Mouse (Mus musculus): ENCODE measurements around the gene Trim31.

Gene Trim31

GRCm38 (mm10) chr17:36897065-36897464 lies 853 bp upstream of the Trim31 start:
- no peak for DNase-seq

GRCm38 (mm10) chr17:36899376-36899775 lies 1.5 kb downstream of the Trim31 start:
- DNase-seq = no peak

- DNase-seq = no peak
Observed at GRCm38 (mm10) chr17:36900001-36900400, 2.1 kb downstream of the Trim31 start.

- DNase-seq = no peak
Observed at GRCm38 (mm10) chr17:36900691-36901090, 2.8 kb downstream of the Trim31 start.

- DNase-seq = no peak
Observed at GRCm38 (mm10) chr17:36903651-36904050, 5.7 kb downstream of the Trim31 start.

- DNase-seq = no peak
Observed at GRCm38 (mm10) chr17:36908235-36908634, 10.3 kb downstream of the Trim31 start.

- no peak for DNase-seq
Observed at GRCm38 (mm10) chr17:36909802-36910201, 11.9 kb downstream of the Trim31 start.

- DNase-seq = no peak
Observed at GRCm38 (mm10) chr17:36912031-36912430, 14.1 kb downstream of the Trim31 start.

GRCm38 (mm10) chr17:36914108-36914507 lies 16.2 kb downstream of the Trim31 start:
- peak; percentile 87 for DNase-seq

GRCm38 (mm10) chr17:36915076-36915475 lies 17.2 kb downstream of the Trim31 start:
- peak; percentile 79 for DNase-seq

GRCm38 (mm10) chr17:36920239-36920638 lies 22.3 kb downstream of the Trim31 start:
- DNase-seq = no peak

- DNase-seq = no peak
Observed at GRCm38 (mm10) chr17:36922715-36923114, 24.8 kb downstream of the Trim31 start.

- no peak for DNase-seq
Observed at GRCm38 (mm10) chr17:36923491-36923890, 25.6 kb downstream of the Trim31 start.

GRCm38 (mm10) chr17:36927496-36928120 lies 29.7 kb downstream of the Trim31 start:
- no peak for DNase-seq

- DNase-seq = no peak
Observed at GRCm38 (mm10) chr17:36929236-36929932, 31.5 kb downstream of the Trim31 start.

GRCm38 (mm10) chr17:36930233-36930632 lies 32.3 kb downstream of the Trim31 start:
- no peak for DNase-seq

GRCm38 (mm10) chr17:36931130-36931529 lies 33.2 kb downstream of the Trim31 start:
- DNase-seq = no peak

- DNase-seq = no peak
Observed at GRCm38 (mm10) chr17:36931806-36932205, 33.9 kb downstream of the Trim31 start.

GRCm38 (mm10) chr17:36938056-36938455 lies 40.1 kb downstream of the Trim31 start:
- DNase-seq = no peak

GRCm38 (mm10) chr17:36942391-36942790 lies 44.5 kb downstream of the Trim31 start:
- peak; percentile 25 for DNase-seq

- DNase-seq = peak; percentile 29
Observed at GRCm38 (mm10) chr17:36942791-36943471, 45.0 kb downstream of the Trim31 start, which contains the start of gene Rnf39. TSS of gene Rnf39 (plus strand) at chr17:36942918.

GRCm38 (mm10) chr17:36943691-36944090 lies 45.8 kb downstream of the Trim31 start:
- DNase-seq = no peak

GRCm38 (mm10) chr17:36944121-36944775 lies 46.3 kb downstream of the Trim31 start:
- DNase-seq = no peak

Measured in right cerebral cortex, postnatal 14 days (tissue).